Mouse (Mus musculus) testis, adult 2 months (tissue): ENCODE measurements around the gene Usp20.

Source experiments
- CTCF ChIP-seq: fragments of 200-500 bp; IDR thresholded peaks from 2 replicates; pipeline ENCODE4 v1.5.1; 2012; ENCODE audit warnings: low read depth, mild to moderate bottlenecking, inconsistent platforms, low read length, moderate library complexity; ENCODE audit not compliant: control insufficient read depth, insufficient read depth, insufficient replicate concordance
- POLR2A ChIP-seq: fragments of 200-500 bp; IDR thresholded peaks from 2 replicates; pipeline ENCODE4 v1.6.1; 2012; ENCODE audit warnings: low read depth, mild to moderate bottlenecking, inconsistent platforms, low read length, moderate library complexity; ENCODE audit not compliant: control insufficient read depth

- TF ChIP-seq POLR2A (no peak), CTCF (no peak)
These were observed 75.6 kb downstream of the Usp20 start for GRCm38 (mm10) chr2:31057549-31058177.
